Mouse (Mus musculus) NIH3T3 (cell line): Measurements from ENCODE around the gene Aco1.
"Not testable (repeated sequence)": the region's sequence is repeated elsewhere in the genome, so short reads cannot be mapped to it uniquely, and the experiment has no call there.

Experiments used
- DNase-seq: peaks from one replicate; pipeline ENCODE4 v3.0.0-alpha.2; 2012; ENCODE audit warnings: low read depth

Gene Aco1

DNA sequence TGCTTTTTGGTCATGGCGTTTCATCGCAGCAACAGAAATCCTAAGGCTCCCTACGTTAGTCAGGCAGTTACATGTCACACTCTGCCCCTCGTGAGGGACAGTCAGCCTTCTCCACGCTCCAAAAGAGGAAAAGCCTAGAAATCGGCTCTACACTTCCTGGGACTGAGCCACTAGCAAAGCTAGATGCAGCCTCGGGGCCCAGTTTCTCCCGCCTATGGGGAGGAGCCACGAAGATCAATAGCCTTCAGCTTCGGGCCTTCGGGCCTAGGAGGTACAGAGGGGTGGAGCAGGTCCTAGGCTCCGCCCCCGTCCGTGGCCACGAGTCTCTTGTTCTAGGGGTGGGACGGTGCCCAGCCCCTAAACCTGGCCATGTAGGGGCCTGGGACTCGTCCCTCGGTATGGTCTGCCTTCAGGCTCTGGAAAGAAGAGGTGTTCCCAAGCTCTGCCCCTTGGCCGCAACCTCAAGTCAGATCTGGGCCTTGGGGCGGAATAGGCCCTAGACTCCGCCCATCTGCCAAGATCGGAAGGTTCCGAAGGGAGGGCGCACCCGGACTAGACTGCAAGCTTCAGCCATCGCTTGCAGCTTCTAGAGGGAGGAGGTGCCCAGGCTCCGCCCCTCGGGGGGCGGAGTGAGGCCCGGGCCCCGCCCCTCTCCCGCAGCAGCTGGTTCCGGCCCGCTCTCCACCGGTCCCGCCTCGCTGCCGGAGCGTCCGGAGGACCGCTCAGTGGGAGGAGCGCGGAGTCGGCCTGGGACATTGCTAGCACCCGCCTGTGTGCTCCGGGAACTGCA lies at the start of gene Aco1:
Aco1 (plus strand) TSS at position 339 of the 790 bp plus-strand sequence.
- DNase-seq = peak; percentile 97

DNA sequence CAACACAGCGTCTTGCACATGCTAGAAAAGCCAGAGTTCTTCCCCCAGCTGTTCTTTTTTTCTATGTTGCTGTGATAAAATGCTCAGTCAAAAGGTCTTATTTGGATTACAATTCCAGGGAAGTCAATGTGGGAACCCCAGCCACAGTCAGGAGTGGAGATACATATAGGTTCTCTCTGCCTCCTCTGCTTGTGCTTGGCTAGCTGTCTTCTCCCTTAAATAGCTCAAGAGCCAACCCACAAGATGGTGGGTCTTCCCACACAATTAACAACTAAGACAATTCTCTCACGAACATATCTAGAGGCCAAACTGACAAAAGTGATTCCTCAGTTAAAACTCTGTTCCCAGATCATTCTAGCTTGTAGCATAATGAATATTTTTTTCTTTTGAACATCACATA lies 47.9 kb upstream of the Aco1 start:
- DNase-seq = no peak

- no peak for DNase-seq
Measured at GRCm38 (mm10) chr4:40102996-40103395, 39.9 kb upstream of the Aco1 start.

GRCm38 (mm10) chr4:40106004-40106536 lies 36.8 kb upstream of the Aco1 start:
- DNase-seq = no peak

- DNase-seq = no peak
Measured at GRCm38 (mm10) chr4:40108030-40108429, 34.9 kb upstream of the Aco1 start.

- no peak for DNase-seq
Measured at GRCm38 (mm10) chr4:40113173-40113572, 29.7 kb upstream of the Aco1 start.

DNA sequence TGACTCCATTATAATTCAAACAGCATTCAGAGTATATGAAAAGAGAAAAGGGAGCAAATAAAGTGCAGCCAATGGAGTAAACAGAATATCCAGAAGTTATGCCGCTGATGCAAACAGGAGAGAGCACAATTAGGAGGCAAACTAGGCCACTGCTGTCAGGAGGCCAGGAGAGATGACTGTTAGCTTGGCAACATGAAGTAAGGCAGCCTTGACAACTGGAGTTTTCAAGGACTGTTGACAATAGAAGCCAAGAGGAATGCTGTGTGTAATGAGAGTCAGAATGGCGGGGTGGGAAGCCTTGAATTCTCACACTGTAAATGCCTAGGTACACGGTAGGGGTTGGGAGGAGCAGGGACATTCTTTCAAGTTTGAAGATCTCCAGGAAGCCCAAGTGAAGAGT lies 21.7 kb upstream of the Aco1 start:
- peak; percentile 22 for DNase-seq

DNA sequence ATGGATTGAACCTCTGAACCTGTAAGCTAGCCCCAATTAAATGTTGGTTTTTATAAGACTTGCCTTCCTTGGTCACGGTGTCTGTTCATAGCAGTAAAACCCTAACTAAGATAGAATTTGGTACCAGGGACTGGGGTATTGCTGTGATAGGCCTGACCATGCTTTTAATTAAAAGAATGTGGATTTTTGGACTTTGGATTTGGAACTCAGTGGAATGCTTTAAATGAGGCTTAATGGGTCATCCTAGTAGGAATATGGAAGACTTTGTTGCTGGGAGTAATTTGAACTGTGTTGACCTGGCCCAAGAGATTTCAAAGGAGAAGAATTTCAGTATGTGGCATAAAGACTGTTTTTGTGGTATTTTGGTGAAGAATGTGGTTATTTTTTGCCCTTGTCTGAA lies 20.6 kb upstream of the Aco1 start:
- DNase-seq = not testable (repeated sequence)

- DNase-seq = peak; percentile 91
Measured at GRCm38 (mm10) chr4:40134468-40135102, 8.3 kb upstream of the Aco1 start.

- no peak for DNase-seq
Measured at GRCm38 (mm10) chr4:40136519-40136918, 6.4 kb upstream of the Aco1 start.

DNA sequence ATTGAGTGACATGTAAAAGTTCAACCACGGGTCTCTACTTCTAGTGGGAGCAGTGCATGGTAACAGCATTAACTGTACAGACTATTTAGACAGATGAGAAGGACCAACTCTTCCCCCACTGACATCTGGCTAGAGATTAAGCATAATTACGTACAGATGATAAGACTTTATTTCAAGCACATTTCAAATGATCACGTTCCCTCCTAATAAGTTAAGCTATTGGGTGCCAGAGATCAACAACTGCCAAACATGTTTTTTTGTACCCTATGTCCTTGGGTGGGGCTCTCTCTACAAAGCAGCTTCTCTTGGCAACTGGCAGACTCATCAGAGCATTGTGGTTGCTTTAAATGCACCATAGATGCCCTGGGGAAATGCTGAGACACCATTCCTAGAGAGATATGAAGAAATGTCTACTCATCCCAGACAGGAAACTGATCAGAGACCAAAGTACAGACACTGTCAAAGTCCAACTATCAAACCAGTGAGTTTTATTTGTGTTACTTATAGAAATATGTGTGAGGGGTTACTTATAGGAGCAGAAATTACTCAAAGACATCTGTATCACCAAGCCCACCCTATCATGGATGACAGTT lies 3.1 kb upstream of the Aco1 start:
- DNase-seq = no peak

GRCm38 (mm10) chr4:40143533-40143871 lies 621 bp downstream of the Aco1 start:
- DNase-seq = no peak

DNA sequence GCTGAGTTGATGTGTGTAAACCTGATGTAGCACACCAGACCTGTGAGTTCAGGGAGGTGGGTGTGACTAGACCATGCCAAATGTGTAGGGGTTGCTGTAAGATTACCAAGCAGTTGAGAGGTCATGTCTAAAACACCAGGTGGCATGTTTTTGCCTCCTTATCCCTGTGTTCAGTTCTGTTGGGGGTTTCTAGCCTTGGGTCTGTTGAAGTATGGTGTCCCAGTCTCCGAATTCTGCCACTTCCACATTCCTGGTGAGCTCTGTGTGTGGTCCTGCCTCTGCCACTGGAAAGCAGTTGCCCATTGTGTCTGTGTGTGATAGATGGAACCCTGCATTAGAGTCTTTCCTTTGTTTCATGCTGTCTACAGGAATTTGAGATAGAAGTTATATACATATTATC lies 1.7 kb downstream of the Aco1 start:
- no peak for DNase-seq

DNA sequence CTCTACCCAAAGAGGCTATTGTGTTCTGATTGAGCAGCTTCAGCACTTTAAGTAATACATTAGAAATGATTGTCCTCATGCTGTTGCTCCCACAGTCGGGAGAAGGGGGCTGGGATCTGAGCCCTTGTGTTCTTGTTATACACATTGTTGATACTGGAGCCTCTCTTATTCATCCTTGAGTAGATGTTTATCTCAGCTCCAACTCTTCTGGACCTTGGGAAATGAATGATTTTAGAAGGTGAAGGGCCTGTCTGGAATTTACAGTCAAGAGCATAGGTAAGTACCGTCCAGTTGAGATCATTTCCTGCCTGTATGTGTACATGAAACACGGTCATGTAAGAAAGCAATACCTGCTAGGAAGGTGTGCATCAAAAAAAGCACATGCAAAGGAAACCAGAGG lies 2.1 kb downstream of the Aco1 start:
- DNase-seq = no peak

- DNase-seq = no peak
Measured at GRCm38 (mm10) chr4:40148281-40148680, 5.4 kb downstream of the Aco1 start.

DNA sequence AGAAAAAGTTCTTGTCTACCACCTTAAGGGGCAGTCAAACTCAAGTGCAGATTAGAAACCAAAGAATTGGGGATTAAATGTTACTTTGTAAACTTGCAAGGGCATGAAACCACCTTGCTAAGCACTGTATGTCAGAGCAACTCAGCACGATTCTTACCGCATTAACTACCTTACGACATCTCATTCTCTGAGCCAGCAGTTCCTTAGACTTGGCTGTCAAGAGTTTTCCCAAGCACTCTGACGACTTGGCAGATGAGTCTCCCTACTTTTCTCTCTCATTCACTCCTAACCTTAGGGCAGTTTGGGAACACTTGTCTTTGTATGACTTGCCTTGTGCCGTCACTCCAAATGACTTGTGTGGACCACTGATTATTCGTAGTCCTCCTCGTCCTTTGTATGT lies 7.2 kb downstream of the Aco1 start:
- DNase-seq = no peak

- DNase-seq = no peak
Measured at GRCm38 (mm10) chr4:40152771-40153170, 9.9 kb downstream of the Aco1 start.

DNA sequence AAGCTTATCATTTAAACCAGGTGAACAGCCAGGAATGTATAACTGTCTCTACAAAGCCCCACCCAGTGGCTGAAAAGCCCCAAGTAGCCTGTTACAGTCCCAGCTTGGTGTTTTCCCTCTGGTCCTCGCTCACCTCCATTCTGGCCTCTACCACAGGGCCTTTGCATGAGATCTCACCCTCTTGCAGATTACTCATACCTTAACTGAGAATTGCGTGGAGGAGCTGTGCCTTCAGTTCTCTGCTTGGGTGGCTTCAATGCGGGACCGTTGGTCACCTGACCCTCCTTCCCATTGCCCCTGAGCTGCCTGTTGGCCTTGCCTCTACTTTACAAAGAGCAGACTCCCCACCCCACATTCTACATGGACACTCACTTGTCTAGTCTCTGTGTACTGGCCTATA lies 10.6 kb downstream of the Aco1 start:
- DNase-seq = no peak

- no peak for DNase-seq
Measured at GRCm38 (mm10) chr4:40154751-40155150, 11.9 kb downstream of the Aco1 start.

DNA sequence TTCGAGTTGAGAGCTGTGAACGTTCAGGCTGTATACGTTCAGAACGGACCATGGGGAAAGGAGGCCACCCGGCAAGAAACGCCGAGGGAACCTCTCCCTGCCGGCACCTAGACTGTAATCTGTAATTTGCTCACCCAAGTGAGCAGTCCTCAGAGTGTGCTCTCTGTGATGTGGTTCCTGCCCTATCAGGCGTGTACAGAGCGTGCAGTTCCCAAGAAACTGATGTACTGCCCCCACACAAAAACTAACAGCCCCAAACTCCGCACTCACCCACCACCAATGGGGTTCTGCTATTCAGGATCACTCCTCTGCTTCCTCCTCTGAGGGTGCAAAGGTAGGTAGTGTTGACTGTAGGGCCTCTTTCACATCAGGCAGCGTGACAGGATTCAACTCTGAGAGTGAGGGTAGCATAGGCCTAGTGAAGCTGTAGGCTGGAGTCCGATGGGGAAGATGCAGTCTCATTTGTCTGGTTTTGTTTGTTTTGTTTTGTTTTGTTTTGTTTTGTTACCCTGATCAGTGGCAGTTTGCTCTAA lies 12.7 kb downstream of the Aco1 start:
- DNase-seq = no peak

DNA sequence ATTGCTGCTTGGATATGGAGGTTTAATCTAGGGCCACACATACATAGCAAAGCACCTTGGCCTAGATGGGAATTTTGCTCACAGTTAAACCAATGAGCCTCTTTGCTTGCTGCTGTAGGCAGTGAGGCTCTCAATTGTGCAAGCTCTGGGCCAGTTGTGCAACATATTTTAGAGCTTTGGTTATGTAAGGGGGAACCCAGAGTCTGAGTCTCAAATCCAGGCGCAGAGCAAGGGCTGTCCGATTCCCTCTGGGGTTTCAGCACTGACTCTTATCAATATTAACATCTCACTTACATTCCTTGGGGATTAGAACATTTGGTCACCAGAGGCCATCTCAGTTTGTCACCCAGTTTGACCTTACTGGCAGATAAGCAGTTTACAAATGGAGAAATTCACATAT lies 13.3 kb downstream of the Aco1 start:
- peak; percentile 73 for DNase-seq

- no peak for DNase-seq
Measured at GRCm38 (mm10) chr4:40156582-40157499, 14.0 kb downstream of the Aco1 start.
